Comparison of ENCODE assay signal across 8 mouse cellular contexts in genomic region chr9:44334396-44335330, GRCm38 (mm10). TPM values are rescaled to one million over a fixed set of nuclear protein-coding genes. Genes with fewer than 3 reads are reported as not detected.
DNase-seq lines count a peak whose midpoint lies in the region; ATAC-seq lines count a peak whose summit lies in the region.

Gene H2afx (plus strand): TSS chr9:44334694.

- H3K9me3 ChIP-seq in hindbrain, embryonic 16.5 days (ENCODE audit: control insufficient read depth, low read length): no peaks in the 10 kb centered on the region

- H3K27ac ChIP-seq in hindbrain, embryonic 16.5 days (ENCODE audit: low read depth, low read length): peak within 1 kb of the TSS; percentile 92
- peak within 1 kb of the TSS; percentile 61 for H3K27ac ChIP-seq in macrophage

- peak within 1 kb of the TSS; percentile 80 for H3K4me3 ChIP-seq in hindbrain, embryonic 16.5 days (ENCODE audit: low read length)
- peak within 1 kb of the TSS; percentile 78 for H3K4me3 ChIP-seq in macrophage (ENCODE audit: inconsistent target)

- no peaks in the 10 kb centered on the region for H3K27me3 ChIP-seq in hindbrain, embryonic 16.5 days (replicated peaks; ENCODE audit: control insufficient read depth, insufficient read depth, low read length)

- H3K36me3 ChIP-seq in hindbrain, embryonic 16.5 days (ENCODE audit: control insufficient read depth, insufficient read depth, low read length): peaks cover 20% of the 10 kb centered on the region
- H3K36me3 ChIP-seq in macrophage (ENCODE audit: inconsistent target): peaks cover 19% of the 10 kb centered on the region

- peak; percentile 97 for DNase-seq in WW6 (ENCODE audit: low read depth, low spot score)
- peak; percentile 94 to 96 for DNase-seq in cerebellum, postnatal 4 days (ENCODE audit: low spot score in 2 of 2)
- peak; percentile 99 for DNase-seq in gastrocnemius, adult 18-20 months (ENCODE audit: low spot score)
- DNase-seq in left cerebral cortex, adult 18-20 months (ENCODE audit: low spot score in 2 of 2): peak; percentile 97 to 98
- DNase-seq in right cerebral cortex, adult 18-20 months: peak; percentile 99
- peak; percentile 88 for DNase-seq in urinary bladder, postnatal 10 days (ENCODE audit: low spot score)

- peak within 1 kb of the TSS; percentile 89 for H3K4me2 ChIP-seq in hindbrain, embryonic 16.5 days (ENCODE audit: low read length)

- WGBS in hindbrain, embryonic 16.5 days: under 1% methylated on average over 86 of the region's 91 CpGs
- under 1% methylated on average over 84 of the region's 91 CpGs for WGBS in macrophage (ENCODE audit: missing documents)

- H3K4me1 ChIP-seq in hindbrain, embryonic 16.5 days (ENCODE audit: control insufficient read depth, insufficient read depth, low read depth, low read length): peaks cover 21% of the 10 kb centered on the region

- peak; percentile 97 for ATAC-seq in hindbrain, embryonic 16.5 days

- H3K79me2 ChIP-seq in macrophage (ENCODE audit: inconsistent target): peaks cover 29% of the 10 kb centered on the region

- H3K9ac ChIP-seq in hindbrain, embryonic 16.5 days (ENCODE audit: low read depth, low read length): peak within 1 kb of the TSS; percentile 84

RNA-seq across cellular contexts. Expression of gene H2afx, which starts in this region (rescaled TPM):
- 10 to 100 TPM in 1 of 2 experiments, 1 to 10 TPM in 1; 7.8 to 10.4 TPM for total RNA-seq in gastrocnemius, adult 18-20 months (2021)
- polyA plus RNA-seq in hindbrain, embryonic 16.5 days (2015; fragmentation: Nextera tagmentation; extraction: Ambion mirVana): 106 and 143 TPM in 2 replicates
- total RNA-seq in left cerebral cortex, adult 18-20 months (2021): 10 to 100 TPM; 51.3 to 54.1 TPM
- total RNA-seq in macrophage (2018; cell fraction: chromatin; rRNA removed): 10 to 100 TPM in 1 of 26 experiments, 1 to 10 TPM in 23, under 1 TPM in 1, not detected in 1; 0.80 to 10.8 (median 3.0) TPM
- 10 to 100 TPM in 23 of 26 experiments, 1 to 10 TPM in 3; 8.4 to 24.6 (median 14.5) TPM for total RNA-seq in macrophage (2018; cell fraction: cytosol; rRNA removed)
- 10 to 100 TPM in 4 of 26 experiments, 1 to 10 TPM in 22; 3.1 to 28.4 (median 6.3) TPM for total RNA-seq in macrophage (2018; cell fraction: nucleus; rRNA removed)
- 7.9 to 22.2 TPM (median 12.3 TPM) in 3 replicates for polyA plus RNA-seq in macrophage (2018)

Comparison
In these comparisons a context has a peak if more than half of its experiments do, and no peak if none do; other contexts are left out.
1. Peak in every context shown above with its lines: DNase-seq, ATAC-seq, H3K4me3 ChIP-seq and H3K27ac ChIP-seq.
2. RNA of gene H2afx (total RNA-seq): 51.3 to 54.1 TPM in left cerebral cortex, adult 18-20 months; 7.8 to 10.4 TPM in gastrocnemius, adult 18-20 months; every median in the first group is over 4 times any median in the second.